Mouse (Mus musculus) heart, postnatal 0 days (tissue): ENCODE measurements around the gene Ano6.

Source experiments
- CTCF ChIP-seq: IDR thresholded peaks from 2 replicates; pipeline ENCODE4 v1.5.1; 2016; ENCODE audit warnings: antibody characterized with exemption, control low read depth, low read depth
- EP300 ChIP-seq: IDR thresholded peaks from 2 replicates; pipeline ENCODE4 v1.6.1; 2016; ENCODE audit warnings: antibody characterized with exemption, low read depth

- no peak for TF ChIP-seq EP300
- no peak for TF ChIP-seq CTCF
Observed at GRCm38 (mm10) chr15:95838171-95839020, 47.8 kb downstream of the Ano6 start.
